Mouse (Mus musculus): ENCODE measurements around the gene Adcyap1. TPM values are rescaled to one million over a fixed set of nuclear protein-coding genes. Genes with fewer than 3 reads are reported as not detected.

The Adcyap1 gene
- 28.4 and 33.8 TPM in 2 replicates for polyA plus RNA-seq (2015; fragmentation: Nextera tagmentation; extraction: Ambion mirVana)

- no peak for ATAC-seq (ENCODE audit: low FRiP score, low read depth)
- Histone ChIP-seq H3K4me1 (replicated peaks) (peaks cover 45% of the 10 kb centered on the region), H3K27me3 (peaks cover 25% of the 10 kb centered on the region)
These were observed at the start of gene Adcyap1 for GRCm38 (mm10) chr17:93198717-93199116. Gene Adcyap1 (plus strand): TSS chr17:93199017.

DNA sequence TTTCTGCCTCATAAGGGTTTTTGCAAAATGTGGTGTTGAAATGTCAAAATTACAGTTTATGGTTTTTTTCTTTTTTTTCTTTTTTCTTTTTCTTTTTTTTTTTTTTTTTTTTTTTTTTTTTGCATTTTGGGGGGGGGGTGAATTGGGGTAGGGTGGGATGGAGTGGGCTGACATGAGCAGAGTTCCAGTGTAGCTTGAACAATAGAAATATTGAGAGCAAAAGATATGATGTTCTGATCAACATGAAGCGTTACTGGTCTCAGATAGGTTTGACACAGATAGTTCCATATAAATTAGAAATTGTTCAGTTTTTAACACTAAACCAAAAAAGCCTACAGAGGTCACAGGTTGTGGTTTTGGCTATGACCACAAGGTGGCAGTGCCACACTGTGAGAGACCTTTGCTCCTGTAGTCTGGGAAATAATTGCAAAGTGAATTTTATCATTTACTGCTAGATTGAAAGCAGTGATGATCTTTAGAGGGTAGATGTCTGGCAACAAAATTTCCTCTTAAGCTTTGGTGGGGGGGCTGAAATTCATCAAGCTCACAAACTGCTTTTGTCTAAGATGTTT, 40.5 kb upstream of the Adcyap1 start:
- 47% methylated on average over 1 of the region's 1 CpGs for WGBS
- H3K4me2 ChIP-seq, result no peak overlapping the region
- no peaks in the 10 kb centered on the region for H3K4me1 ChIP-seq (replicated peaks)
- H3K27me3 ChIP-seq, result no peaks in the 10 kb centered on the region
- H3K4me3 ChIP-seq, result no peak overlapping the region
- H3K9me3 ChIP-seq, result no peaks in the 10 kb centered on the region
- ATAC-seq (ENCODE audit: low FRiP score, low read depth), result no peak
- no peak overlapping the region for H3K9ac ChIP-seq
- no peaks in the 10 kb centered on the region for H3K36me3 ChIP-seq
- H3K27ac ChIP-seq (replicated peaks), result no peak overlapping the region

More at GRCm38 (mm10) chr17:93198717-93199116, at the start of gene Adcyap1:
- no peaks in the 10 kb centered on the region for H3K9me3 ChIP-seq
- H3K36me3 ChIP-seq, result no peaks in the 10 kb centered on the region
- peak within 1 kb of the TSS; percentile 48 for H3K4me3 ChIP-seq
- H3K27ac ChIP-seq (replicated peaks), result peak within 1 kb of the TSS; percentile 84
- WGBS, result 24% methylated on average over 10 of the region's 10 CpGs
- H3K9ac ChIP-seq, result peak within 1 kb of the TSS; percentile 51
- H3K4me2 ChIP-seq, result peak within 1 kb of the TSS; percentile 74

GRCm38 (mm10) chr17:93169572-93169971, 29.2 kb upstream of the Adcyap1 start:
- no peak overlapping the region for H3K4me3 ChIP-seq
- no peaks in the 10 kb centered on the region for H3K9me3 ChIP-seq
- H3K9ac ChIP-seq, result no peak overlapping the region
- no peaks in the 10 kb centered on the region for H3K36me3 ChIP-seq
- no peak for ATAC-seq (ENCODE audit: low FRiP score, low read depth)
- H3K27ac ChIP-seq (replicated peaks), result no peak overlapping the region
- no peaks in the 10 kb centered on the region for H3K27me3 ChIP-seq
- H3K4me1 ChIP-seq (replicated peaks), result no peaks in the 10 kb centered on the region
- H3K4me2 ChIP-seq, result no peak overlapping the region

DNA sequence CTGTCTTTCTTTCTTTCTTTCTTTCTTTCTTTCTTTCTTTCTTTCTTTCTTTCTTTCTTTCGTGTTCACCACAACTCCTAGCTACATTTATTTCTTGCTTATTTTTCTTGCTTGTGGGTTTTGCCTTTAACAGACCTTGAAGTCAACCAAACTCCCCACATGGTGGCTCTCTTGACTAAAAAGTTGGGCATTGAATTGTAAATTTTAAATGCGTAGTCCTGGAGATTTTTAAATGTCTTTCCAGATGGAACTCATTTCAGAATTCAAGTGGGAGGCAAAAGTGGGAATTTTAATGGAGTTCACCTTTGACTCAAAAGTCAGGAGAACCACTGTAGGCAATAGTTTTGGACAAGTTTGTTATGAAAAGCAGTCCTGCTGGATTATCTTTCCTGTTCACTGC, 2.0 kb upstream of the Adcyap1 start:
- no peak overlapping the region for H3K4me2 ChIP-seq
- peaks cover 19% of the 10 kb centered on the region for H3K27me3 ChIP-seq
- H3K4me1 ChIP-seq (replicated peaks), result peaks cover 27% of the 10 kb centered on the region
- H3K4me3 ChIP-seq, result no peak overlapping the region
- no peak for ATAC-seq (ENCODE audit: low FRiP score, low read depth)
- no peak overlapping the region for H3K27ac ChIP-seq (replicated peaks)
- no peaks in the 10 kb centered on the region for H3K9me3 ChIP-seq
- no peaks in the 10 kb centered on the region for H3K36me3 ChIP-seq
- WGBS, result 47% methylated on average over 2 of the region's 2 CpGs
- no peak overlapping the region for H3K9ac ChIP-seq

DNA sequence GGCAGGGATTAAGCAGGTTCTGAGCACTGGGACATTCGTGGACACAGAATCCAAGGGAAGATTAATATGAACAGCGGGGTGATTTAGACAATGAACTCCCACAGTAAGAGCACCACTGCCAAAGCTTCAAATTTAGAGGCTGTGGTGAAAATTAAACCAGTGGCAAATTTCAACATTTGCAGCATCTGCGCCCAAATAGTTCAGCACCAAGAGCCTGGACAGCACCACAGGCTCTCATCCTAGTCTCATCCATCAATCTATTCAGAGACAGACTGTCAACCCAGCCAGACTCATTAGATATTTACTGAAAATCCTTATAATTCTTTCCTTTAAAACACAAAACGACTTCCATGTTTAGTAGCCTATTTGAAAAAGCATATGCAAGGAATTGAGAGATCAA, 604 bp upstream of the Adcyap1 start:
- H3K27ac ChIP-seq (replicated peaks), result 0 out of 2 replicates have a peak overlapping the region, but pooled peaks have one; percentile 25
- no peaks in the 10 kb centered on the region for H3K9me3 ChIP-seq
- H3K4me1 ChIP-seq (replicated peaks), result peaks cover 40% of the 10 kb centered on the region
- no peak overlapping the region for H3K9ac ChIP-seq
- ATAC-seq (ENCODE audit: low FRiP score, low read depth), result no peak
- H3K36me3 ChIP-seq, result no peaks in the 10 kb centered on the region
- WGBS, result 9% methylated on average over 4 of the region's 4 CpGs
- no peak overlapping the region for H3K4me3 ChIP-seq
- peaks cover 25% of the 10 kb centered on the region for H3K27me3 ChIP-seq
- peak overlapping the region; percentile 74 for H3K4me2 ChIP-seq

DNA sequence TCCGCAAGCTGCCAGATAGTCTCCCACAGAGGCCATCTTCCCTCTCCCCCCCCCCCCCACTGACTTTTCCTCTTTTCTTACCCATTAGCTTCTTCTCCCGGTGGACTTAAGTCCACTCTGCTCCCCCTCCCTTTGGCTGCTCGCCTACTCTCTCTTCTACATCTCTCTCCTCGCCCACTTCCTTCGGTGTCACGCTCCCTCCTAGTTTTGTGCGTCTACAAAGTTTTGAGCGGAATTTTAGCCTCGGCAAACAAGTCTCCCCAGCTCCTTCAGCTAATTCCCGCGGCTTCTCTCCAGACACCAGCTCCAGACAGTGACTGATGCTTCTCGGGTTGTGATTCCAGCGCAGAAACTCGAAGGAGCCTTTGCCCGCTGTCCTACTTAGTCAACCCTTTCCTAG, 401 bp downstream of the Adcyap1 start:
- Histone ChIP-seq H3K27me3 (peaks cover 25% of the 10 kb centered on the region), H3K9ac (peak overlapping the region; percentile 51; the same call in 1 of the 2 replicates), H3K9me3 (no peaks in the 10 kb centered on the region), H3K36me3 (no peaks in the 10 kb centered on the region), H3K27ac (replicated peaks) (peak overlapping the region; percentile 84), H3K4me2 (peak overlapping the region; percentile 74), H3K4me3 (peak overlapping the region; percentile 48), H3K4me1 (replicated peaks) (peaks cover 48% of the 10 kb centered on the region)
- ATAC-seq (ENCODE audit: low FRiP score, low read depth), result no peak
- WGBS, result 2% methylated on average over 15 of the region's 15 CpGs

- 3% methylated on average over 9 of the region's 9 CpGs for WGBS
- H3K4me1 ChIP-seq (replicated peaks), result peaks cover 48% of the 10 kb centered on the region
- no peak for ATAC-seq (ENCODE audit: low FRiP score, low read depth)
- H3K9ac ChIP-seq, result peak overlapping the region; percentile 51
- H3K4me3 ChIP-seq, result peak overlapping the region; percentile 48
- H3K27me3 ChIP-seq, result peaks cover 27% of the 10 kb centered on the region
- H3K36me3 ChIP-seq, result no peaks in the 10 kb centered on the region
- peak overlapping the region; percentile 84 for H3K27ac ChIP-seq (replicated peaks)
- H3K9me3 ChIP-seq, result no peaks in the 10 kb centered on the region
- H3K4me2 ChIP-seq, result peak overlapping the region; percentile 74
These were observed 930 bp downstream of the Adcyap1 start for GRCm38 (mm10) chr17:93199747-93200146.

GRCm38 (mm10) chr17:93200386-93201264, 1.8 kb downstream of the Adcyap1 start:
- Histone ChIP-seq H3K9ac (peak overlapping the region; percentile 51), H3K27me3 (peaks cover 30% of the 10 kb centered on the region), H3K9me3 (no peaks in the 10 kb centered on the region), H3K27ac (replicated peaks) (peak overlapping the region; percentile 84), H3K4me1 (replicated peaks) (peaks cover 48% of the 10 kb centered on the region), H3K4me3 (peak overlapping the region; percentile 48), H3K36me3 (no peaks in the 10 kb centered on the region), H3K4me2 (peak overlapping the region; percentile 74)
- under 1% methylated on average over 29 of the region's 29 CpGs for WGBS
- peak; percentile 28; the same call in 1 of the 2 replicates for ATAC-seq (ENCODE audit: low FRiP score, low read depth)

DNA sequence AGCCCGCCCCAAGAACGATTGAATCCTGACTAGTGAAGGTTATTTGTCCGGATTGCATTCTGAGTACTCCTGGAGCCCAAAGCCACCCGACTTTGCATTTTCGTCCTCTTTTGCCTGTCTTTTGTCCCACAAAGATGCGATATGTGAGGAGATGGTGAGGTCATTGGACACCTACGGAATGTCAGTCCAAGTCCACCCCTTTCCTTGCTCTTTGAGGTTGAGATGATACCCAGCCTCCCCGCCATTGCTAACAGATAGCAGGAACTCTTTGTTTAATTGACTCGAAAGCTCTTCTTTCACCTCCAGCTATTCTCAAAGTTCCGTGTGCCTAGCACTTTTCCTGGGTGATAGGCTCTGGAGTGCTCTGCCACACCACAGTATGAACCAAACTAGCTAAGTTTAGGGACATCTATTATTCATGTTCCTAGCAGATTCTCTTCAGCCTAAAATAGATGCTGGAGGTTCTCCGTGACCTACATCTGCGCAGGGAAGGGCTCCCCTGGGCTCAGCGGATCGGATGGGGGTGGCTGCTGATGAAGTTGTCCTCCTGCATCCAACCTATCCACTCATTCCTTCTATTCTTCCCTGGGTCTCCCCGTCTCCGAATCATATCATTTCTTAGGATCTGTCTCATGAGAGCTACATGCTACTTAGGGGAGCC, 2.6 kb downstream of the Adcyap1 start:
- Histone ChIP-seq H3K4me3 (peak overlapping the region; percentile 48), H3K9ac (peak overlapping the region; percentile 51), H3K4me2 (peak overlapping the region; percentile 74), H3K9me3 (no peaks in the 10 kb centered on the region), H3K4me1 (replicated peaks) (peaks cover 48% of the 10 kb centered on the region), H3K27me3 (peaks cover 34% of the 10 kb centered on the region), H3K36me3 (no peaks in the 10 kb centered on the region), H3K27ac (replicated peaks) (peak overlapping the region; percentile 84)
- 1% methylated on average over 16 of the region's 16 CpGs for WGBS
- ATAC-seq (ENCODE audit: low FRiP score, low read depth), result 0 out of 2 replicates have a peak, but pooled peaks have one; percentile 20

- Histone ChIP-seq H3K4me2 (peak overlapping the region; percentile 74), H3K4me3 (peak overlapping the region; percentile 48), H3K9me3 (no peaks in the 10 kb centered on the region), H3K36me3 (no peaks in the 10 kb centered on the region), H3K27ac (replicated peaks) (peak overlapping the region; percentile 84), H3K27me3 (peaks cover 30% of the 10 kb centered on the region), H3K9ac (peak overlapping the region; percentile 51), H3K4me1 (replicated peaks) (peaks cover 48% of the 10 kb centered on the region)
- ATAC-seq (ENCODE audit: low FRiP score, low read depth), result peak; percentile 64
- WGBS, result under 1% methylated on average over 44 of the region's 44 CpGs
These were observed 3.6 kb downstream of the Adcyap1 start for GRCm38 (mm10) chr17:93202165-93203075.

Data from hindbrain, embryonic 15.5 days (tissue).